Mouse (Mus musculus): ENCODE measurements around the gene Kmt2a. TPM values are rescaled to one million over a fixed set of nuclear protein-coding genes. Genes with fewer than 3 reads are reported as not detected.

The Kmt2a gene
- polyA plus RNA-seq, 1 experiment from 2014 or later: 22.7 TPM

- no peaks in the 10 kb centered on the region for H3K4me1 ChIP-seq
- no peak for ATAC-seq
- H3K36me3 ChIP-seq (ENCODE audit: poor library complexity, severe bottlenecking): peaks cover 76% of the 10 kb centered on the region
Measured at GRCm38 (mm10) chr9:44807141-44807540, 74.0 kb downstream of the Kmt2a start.

GRCm38 (mm10) chr9:44805536-44805935 is 75.6 kb downstream of the Kmt2a start:
- no peaks in the 10 kb centered on the region for H3K9me3 ChIP-seq (replicated peaks)
- no peak for ATAC-seq
- H3K4me2 ChIP-seq: no peak overlapping the region
- no peak overlapping the region for H3K4me3 ChIP-seq
- H3K4me1 ChIP-seq: no peaks in the 10 kb centered on the region
- H3K9ac ChIP-seq: no peak overlapping the region
- peaks cover 60% of the 10 kb centered on the region for H3K36me3 ChIP-seq (ENCODE audit: poor library complexity, severe bottlenecking)
- 93% methylated on average over 5 of the region's 5 CpGs for WGBS
- H3K27ac ChIP-seq: no peak overlapping the region
- H3K27me3 ChIP-seq: peaks cover 7% of the 10 kb centered on the region

More at GRCm38 (mm10) chr9:44807141-44807540, 74.0 kb downstream of the Kmt2a start:
- Histone ChIP-seq H3K9ac (no peak overlapping the region), H3K4me3 (no peak overlapping the region), H3K27me3 (no peaks in the 10 kb centered on the region), H3K9me3 (replicated peaks) (no peaks in the 10 kb centered on the region), H3K27ac (no peak overlapping the region), H3K4me2 (no peak overlapping the region)
- 64% methylated on average over 5 of the region's 5 CpGs for WGBS

- peaks cover 51% of the 10 kb centered on the region for H3K36me3 ChIP-seq (ENCODE audit: poor library complexity, severe bottlenecking)
- peaks cover 6% of the 10 kb centered on the region; the same call in 1 of the 2 replicates for H3K4me1 ChIP-seq
- H3K4me3 ChIP-seq: no peak overlapping the region
- no peaks in the 10 kb centered on the region for H3K9me3 ChIP-seq (replicated peaks)
- no peak overlapping the region for H3K9ac ChIP-seq
- WGBS: 93% methylated on average over 10 of the region's 10 CpGs
- H3K27ac ChIP-seq: no peak overlapping the region
- ATAC-seq: no peak
- H3K4me2 ChIP-seq: no peak overlapping the region
- peaks cover 14% of the 10 kb centered on the region for H3K27me3 ChIP-seq
Measured at GRCm38 (mm10) chr9:44804678-44805077, 76.4 kb downstream of the Kmt2a start.

GRCm38 (mm10) chr9:44802808-44803450 is 78.2 kb downstream of the Kmt2a start, which contains the start of gene Ttc36:
Gene Ttc36, minus strand, starts transcription at chr9:44803072.
- no peak for ATAC-seq
- peaks cover 21% of the 10 kb centered on the region for H3K27me3 ChIP-seq
- peaks cover 17% of the 10 kb centered on the region for H3K4me1 ChIP-seq
- H3K9ac ChIP-seq: no peak within 1 kb of the TSS
- H3K4me3 ChIP-seq: no peak within 1 kb of the TSS
- WGBS: 82% methylated on average over 4 of the region's 4 CpGs
- H3K36me3 ChIP-seq (ENCODE audit: poor library complexity, severe bottlenecking): peaks cover 34% of the 10 kb centered on the region
- H3K4me2 ChIP-seq: no peak within 1 kb of the TSS
- no peaks in the 10 kb centered on the region for H3K9me3 ChIP-seq (replicated peaks)
- no peak within 1 kb of the TSS for H3K27ac ChIP-seq

- H3K27ac ChIP-seq: no peak overlapping the region
- no peak for ATAC-seq
- no peak overlapping the region for H3K4me2 ChIP-seq
- H3K27me3 ChIP-seq: peaks cover 24% of the 10 kb centered on the region
- peaks cover 21% of the 10 kb centered on the region for H3K36me3 ChIP-seq (ENCODE audit: poor library complexity, severe bottlenecking)
- peaks cover 17% of the 10 kb centered on the region for H3K4me1 ChIP-seq
- WGBS: 81% methylated on average over 6 of the region's 6 CpGs
- H3K9me3 ChIP-seq (replicated peaks): no peaks in the 10 kb centered on the region
- H3K9ac ChIP-seq: no peak overlapping the region
- H3K4me3 ChIP-seq: no peak overlapping the region
Measured at GRCm38 (mm10) chr9:44801669-44802068, 79.4 kb downstream of the Kmt2a start.

- H3K4me3 ChIP-seq: peak overlapping the region; percentile 64
- peak overlapping the region; percentile 76 for H3K9ac ChIP-seq
- no peak for ATAC-seq
- H3K27ac ChIP-seq: no peak overlapping the region
- peaks cover 17% of the 10 kb centered on the region for H3K4me1 ChIP-seq
- H3K4me2 ChIP-seq: peak overlapping the region; percentile 98
- peaks cover 5% of the 10 kb centered on the region for H3K36me3 ChIP-seq (ENCODE audit: poor library complexity, severe bottlenecking)
- no peaks in the 10 kb centered on the region for H3K9me3 ChIP-seq (replicated peaks)
- 41% methylated on average over 9 of the region's 9 CpGs for WGBS
- peaks cover 24% of the 10 kb centered on the region for H3K27me3 ChIP-seq
Measured at GRCm38 (mm10) chr9:44799958-44800324, 81.2 kb downstream of the Kmt2a start.

- Histone ChIP-seq H3K27me3 (peaks cover 24% of the 10 kb centered on the region), H3K9me3 (replicated peaks) (no peaks in the 10 kb centered on the region), H3K4me1 (peaks cover 17% of the 10 kb centered on the region), H3K9ac (peak within 1 kb of the TSS; percentile 76), H3K27ac (peak within 1 kb of the TSS; percentile 70), H3K4me3 (peak within 1 kb of the TSS; percentile 64), H3K4me2 (peak within 1 kb of the TSS; percentile 98), H3K36me3 (ENCODE audit: poor library complexity, severe bottlenecking) (no peaks in the 10 kb centered on the region)
- peak; percentile 97 for ATAC-seq
- WGBS: under 1% methylated on average over 73 of the region's 75 CpGs
Measured at GRCm38 (mm10) chr9:44799102-44799957, 81.8 kb downstream of the Kmt2a start, which contains the start of gene Tmem25. Gene Tmem25, minus strand, starts transcription at chr9:44799307.

- WGBS: 48% methylated on average over 7 of the region's 7 CpGs
- Histone ChIP-seq H3K9ac (peak overlapping the region; percentile 76; the same call in 1 of the 2 replicates), H3K27me3 (peaks cover 24% of the 10 kb centered on the region), H3K36me3 (ENCODE audit: poor library complexity, severe bottlenecking) (0 out of 2 replicates have a peak, but pooled peaks cover 2% of the 10 kb centered on the region), H3K4me2 (peak overlapping the region; percentile 98), H3K4me1 (peaks cover 17% of the 10 kb centered on the region), H3K9me3 (replicated peaks) (no peaks in the 10 kb centered on the region), H3K4me3 (peak overlapping the region; percentile 64), H3K27ac (no peak overlapping the region)
- no peak for ATAC-seq
Measured at GRCm38 (mm10) chr9:44798298-44798697, 82.8 kb downstream of the Kmt2a start.

GRCm38 (mm10) chr9:44792842-44793241 is 88.3 kb downstream of the Kmt2a start:
- Histone ChIP-seq H3K9me3 (replicated peaks) (no peaks in the 10 kb centered on the region), H3K4me1 (no peaks in the 10 kb centered on the region), H3K4me3 (no peak overlapping the region), H3K27me3 (peaks cover 1% of the 10 kb centered on the region; the same call in 1 of the 2 replicates), H3K36me3 (ENCODE audit: poor library complexity, severe bottlenecking) (peaks cover 50% of the 10 kb centered on the region), H3K9ac (no peak overlapping the region), H3K4me2 (no peak overlapping the region), H3K27ac (no peak overlapping the region)
- 83% methylated on average over 9 of the region's 9 CpGs for WGBS
- no peak for ATAC-seq

GRCm38 (mm10) chr9:44772750-44773651 is 108.1 kb downstream of the Kmt2a start:
- ATAC-seq: peak; percentile 99
- WGBS: under 1% methylated on average over 41 of the region's 41 CpGs
- Histone ChIP-seq H3K36me3 (ENCODE audit: poor library complexity, severe bottlenecking) (peaks cover 19% of the 10 kb centered on the region), H3K9me3 (replicated peaks) (0 out of 2 replicates have a peak, but pooled peaks cover 3% of the 10 kb centered on the region), H3K27me3 (no peaks in the 10 kb centered on the region), H3K4me1 (peaks cover 8% of the 10 kb centered on the region), H3K27ac (peak overlapping the region; percentile 82), H3K4me3 (peak overlapping the region; percentile 81), H3K9ac (peak overlapping the region; percentile 93), H3K4me2 (peak overlapping the region; percentile 87)

GRCm38 (mm10) chr9:44772392-44772749 is 108.7 kb downstream of the Kmt2a start:
- Histone ChIP-seq H3K4me3 (peak overlapping the region; percentile 81; the same call in 1 of the 2 replicates), H3K9ac (no peak overlapping the region), H3K9me3 (replicated peaks) (0 out of 2 replicates have a peak, but pooled peaks cover 3% of the 10 kb centered on the region), H3K27ac (0 out of 2 replicates have a peak overlapping the region, but pooled peaks have one; percentile 82), H3K4me1 (peaks cover 8% of the 10 kb centered on the region), H3K27me3 (no peaks in the 10 kb centered on the region), H3K4me2 (peak overlapping the region; percentile 87; the same call in 1 of the 2 replicates), H3K36me3 (ENCODE audit: poor library complexity, severe bottlenecking) (peaks cover 19% of the 10 kb centered on the region)
- 28% methylated on average over 5 of the region's 5 CpGs for WGBS
- ATAC-seq: no peak
